Mouse (Mus musculus) G1E (cell line): ENCODE measurements at regions not wholly inside any gene's neighbourhood (a gene's known extent, or its start where the extent isn't known, plus 50 kb on each side); places are given as distances from the start of the nearest gene placed in this dataset.

Source experiments
- ATAC-seq: 2 replicates; pipeline ENCODE4 v1.8.0; 2016; ENCODE audit warnings: mild to moderate bottlenecking; ENCODE audit not compliant: insufficient number of reproducible peaks, poor library complexity, low FRiP score, severe bottlenecking; ENCODE audit errors: extremely low read depth
- DNase-seq: peaks from one replicate; pipeline ENCODE4 v3.0.0; 2012; ENCODE audit warnings: low spot score
- H3K27me3 ChIP-seq: 2 replicates; pipeline ENCODE4 v1.6.1; 2012; ENCODE audit warnings: mild to moderate bottlenecking, low read length, inconsistent platforms; ENCODE audit not compliant: insufficient read depth
- H3K36me3 ChIP-seq: replicated peaks from 2 replicates; pipeline ENCODE3; 2012; ENCODE audit warnings: mild to moderate bottlenecking, inconsistent platforms
- H3K4me1 ChIP-seq: 2 replicates; pipeline ENCODE4 v1.6.1; 2012; ENCODE audit warnings: low read depth, low read length, inconsistent platforms, mixed read lengths; ENCODE audit not compliant: insufficient read depth
- H3K4me3 ChIP-seq: 2 replicates; pipeline ENCODE4 v1.5.1; 2012; ENCODE audit warnings: low read depth, mild to moderate bottlenecking, inconsistent platforms, low read length, moderate library complexity, mixed read lengths
- H3K9me3 ChIP-seq: replicated peaks from 2 replicates; pipeline ENCODE4 v1.6.1; 2012; ENCODE audit warnings: inconsistent platforms
- CTCF ChIP-seq: IDR thresholded peaks from 2 replicates; pipeline ENCODE4 v1.5.1; 2012; ENCODE audit warnings: low read depth, low read length, inconsistent platforms, mixed read lengths
- GATA1 ChIP-seq: IDR thresholded peaks from 2 replicates; pipeline ENCODE4 v1.6.1; 2012; ENCODE audit warnings: borderline replicate concordance, low read length, inconsistent platforms, mixed read lengths
- GATA2 ChIP-seq: IDR thresholded peaks from 2 replicates; pipeline ENCODE4 v1.6.1; 2012; ENCODE audit warnings: low read depth, low read length, inconsistent platforms, borderline replicate concordance
- POLR2AphosphoS5 ChIP-seq: IDR thresholded peaks from 2 replicates; pipeline ENCODE4 v1.6.1; 2012; ENCODE audit warnings: low read depth, low read length, inconsistent platforms; ENCODE audit not compliant: insufficient replicate concordance
- TAL1 ChIP-seq: conservative IDR thresholded peaks from 2 replicates; pipeline ENCODE4 v1.6.1; 2012; ENCODE audit warnings: low read depth, low read length, inconsistent platforms, mixed read lengths

DNA sequence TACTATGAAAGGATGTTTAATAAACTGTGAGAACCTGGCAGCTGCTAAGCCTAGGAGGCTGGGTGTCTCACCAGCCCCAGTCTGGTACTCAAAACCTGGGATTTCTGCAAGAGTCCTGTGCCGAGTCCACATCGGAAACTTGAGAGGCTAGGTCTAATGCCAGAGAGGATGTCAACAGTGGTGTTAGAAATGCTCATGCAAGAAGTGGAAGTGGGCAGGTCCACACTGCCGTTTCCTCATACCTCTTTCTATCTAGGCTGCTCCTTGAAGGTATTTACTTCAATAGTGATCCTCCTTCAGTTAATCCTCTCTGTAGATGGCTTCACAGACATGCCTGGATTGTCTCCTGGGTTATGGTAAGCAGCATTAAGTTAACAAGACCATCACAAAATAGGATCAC, 168.6 kb upstream of the Far2 start:
- H3K4me3 ChIP-seq: no peak overlapping the region
- no peaks in the 10 kb centered on the region for H3K36me3 ChIP-seq
- no peak for ATAC-seq
- no peaks in the 10 kb centered on the region for H3K4me1 ChIP-seq
- no peaks in the 10 kb centered on the region for H3K9me3 ChIP-seq
- TF ChIP-seq GATA2 (no peak), POLR2AphosphoS5 (no peak), CTCF (no peak), TAL1 (no peak), GATA1 (no peak)
- H3K27me3 ChIP-seq: no peaks in the 10 kb centered on the region
- DNase-seq: no peak

GRCm38 (mm10) chr6:147885902-147886301, 161.2 kb upstream of the Far2 start:
- ATAC-seq: no peak
- Histone ChIP-seq H3K4me1 (no peaks in the 10 kb centered on the region), H3K27me3 (no peaks in the 10 kb centered on the region), H3K9me3 (no peaks in the 10 kb centered on the region), H3K4me3 (no peak overlapping the region), H3K36me3 (no peaks in the 10 kb centered on the region)
- TF ChIP-seq GATA2: no peak
- TF ChIP-seq POLR2AphosphoS5: no peak
- TF ChIP-seq GATA1: no peak
- no peak for DNase-seq

GRCm38 (mm10) chr6:147919697-147920096, 127.4 kb upstream of the Far2 start:
- H3K4me3 ChIP-seq: no peak overlapping the region

DNA sequence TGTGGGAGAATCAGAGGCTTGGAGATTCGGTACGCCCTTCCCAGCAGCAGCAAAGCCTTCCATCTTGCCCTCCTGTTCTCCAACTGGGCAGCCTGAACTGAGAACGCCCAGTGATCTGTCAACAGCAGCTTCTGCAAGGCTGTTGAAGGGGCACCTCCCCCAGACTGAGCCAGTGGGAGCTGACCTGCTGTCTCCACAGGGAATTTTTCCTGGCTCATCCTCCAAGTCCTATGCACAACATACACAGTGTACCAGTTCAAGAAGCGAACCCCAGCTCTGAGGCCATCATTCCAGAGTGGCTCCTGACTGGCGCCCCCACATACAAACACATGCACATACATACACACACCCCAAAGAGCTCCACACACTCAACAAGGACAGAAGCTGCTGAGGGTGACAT, 126.0 kb upstream of the Far2 start:
- H3K4me3 ChIP-seq: no peak overlapping the region
- H3K36me3 ChIP-seq: no peaks in the 10 kb centered on the region
- no peak for DNase-seq
- no peaks in the 10 kb centered on the region for H3K9me3 ChIP-seq
- H3K4me1 ChIP-seq: no peaks in the 10 kb centered on the region
- ATAC-seq: no peak
- no peaks in the 10 kb centered on the region for H3K27me3 ChIP-seq
- TF ChIP-seq POLR2AphosphoS5 (no peak), GATA1 (no peak), GATA2 (no peak), CTCF (no peak), TAL1 (no peak)

More at GRCm38 (mm10) chr6:147919697-147920096, 127.4 kb upstream of the Far2 start:
- H3K9me3 ChIP-seq: no peaks in the 10 kb centered on the region
- TF ChIP-seq GATA2 (no peak), CTCF (no peak), POLR2AphosphoS5 (no peak)
- no peak for DNase-seq
- no peaks in the 10 kb centered on the region for H3K36me3 ChIP-seq
- H3K4me1 ChIP-seq: no peaks in the 10 kb centered on the region
- no peak for ATAC-seq
- no peaks in the 10 kb centered on the region for H3K27me3 ChIP-seq

DNA sequence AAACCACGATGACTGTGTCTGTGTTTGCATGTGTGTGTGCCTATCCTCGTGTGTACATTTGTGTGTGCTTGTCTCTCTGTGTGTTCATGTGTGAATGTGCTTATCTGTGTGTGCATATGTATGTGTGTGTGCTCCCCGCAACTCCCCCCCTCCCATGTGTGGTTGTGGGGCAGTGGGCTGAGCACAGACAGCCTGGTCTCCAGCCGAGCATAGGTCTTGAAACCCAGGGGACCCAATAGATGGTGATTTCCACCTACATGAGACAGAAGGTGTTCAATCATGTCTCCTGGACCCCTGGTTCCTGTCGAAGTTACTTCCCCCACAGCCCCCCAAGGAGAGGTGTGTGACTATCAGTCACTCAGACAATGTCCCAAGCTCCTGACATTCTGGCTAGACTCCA, 124.6 kb upstream of the Far2 start:
- no peak overlapping the region for H3K4me3 ChIP-seq
- no peak for ATAC-seq
- no peaks in the 10 kb centered on the region for H3K4me1 ChIP-seq
- no peak for DNase-seq
- no peaks in the 10 kb centered on the region for H3K36me3 ChIP-seq
- no peak for TF ChIP-seq GATA2
- no peak for TF ChIP-seq POLR2AphosphoS5
- no peak for TF ChIP-seq GATA1
- TF ChIP-seq TAL1: no peak
- TF ChIP-seq CTCF: no peak
- H3K9me3 ChIP-seq: no peaks in the 10 kb centered on the region
- H3K27me3 ChIP-seq: no peaks in the 10 kb centered on the region

DNA sequence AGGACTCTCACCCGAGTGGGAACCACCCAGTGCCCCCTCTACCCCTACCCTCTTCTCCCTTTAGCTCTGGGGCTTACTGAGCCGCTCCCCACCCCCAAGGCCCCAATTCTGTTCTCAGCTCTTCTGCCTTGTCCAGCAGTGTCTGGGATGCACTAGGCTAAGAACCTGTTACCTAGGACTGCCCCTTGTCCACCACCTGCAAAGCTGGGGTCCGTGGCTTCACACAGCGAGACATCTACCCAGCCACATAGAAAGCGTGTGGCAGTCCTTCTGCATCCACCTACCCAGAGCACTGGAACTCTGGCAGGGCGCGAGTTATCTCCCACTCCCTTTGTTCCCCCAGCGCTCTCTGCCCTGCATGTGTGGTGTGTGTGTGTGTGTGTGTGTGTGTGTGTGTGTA, 123.8 kb upstream of the Far2 start:
- Histone ChIP-seq H3K4me3 (no peak overlapping the region), H3K27me3 (no peaks in the 10 kb centered on the region), H3K9me3 (no peaks in the 10 kb centered on the region), H3K4me1 (no peaks in the 10 kb centered on the region), H3K36me3 (no peaks in the 10 kb centered on the region)
- ATAC-seq: no peak
- TF ChIP-seq POLR2AphosphoS5 (no peak), GATA1 (no peak), GATA2 (no peak), TAL1 (no peak)
- DNase-seq: no peak

DNA sequence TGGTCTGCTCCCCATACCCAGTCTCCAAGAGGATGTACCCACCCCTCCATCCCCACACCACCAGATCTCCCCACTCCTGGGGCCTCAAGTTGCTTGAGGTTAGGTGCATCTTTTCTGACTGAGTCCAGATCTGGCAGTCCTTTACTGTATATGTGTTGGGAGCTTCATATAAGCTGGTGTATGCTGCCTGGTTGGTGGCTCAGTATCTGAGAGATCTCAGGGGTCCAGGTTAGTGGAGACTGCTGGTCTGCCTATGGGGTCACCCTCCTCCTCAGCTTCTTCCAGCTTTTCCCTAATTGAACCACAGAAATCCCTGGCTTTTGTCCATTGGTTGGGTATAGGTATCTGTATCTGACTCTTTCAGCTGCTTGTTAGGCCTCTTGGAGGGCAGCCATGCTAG, 118.1 kb upstream of the Far2 start:
- ATAC-seq (no peak), DNase-seq (no peak)
- no peak overlapping the region for H3K4me3 ChIP-seq
- H3K4me1 ChIP-seq: no peaks in the 10 kb centered on the region
- H3K9me3 ChIP-seq: no peaks in the 10 kb centered on the region
- H3K36me3 ChIP-seq: no peaks in the 10 kb centered on the region
- TF ChIP-seq CTCF (no peak), GATA2 (no peak), TAL1 (no peak), POLR2AphosphoS5 (no peak), GATA1 (no peak)
- no peaks in the 10 kb centered on the region for H3K27me3 ChIP-seq
